Mouse (Mus musculus) cerebellum, postnatal 14 days (tissue): Measurements from ENCODE around the gene Npl.
"Not testable (repeated sequence)": the region's sequence is repeated elsewhere in the genome, so short reads cannot be mapped to it uniquely, and the experiment has no call there.

Experiments used
- DNase-seq, 2 experiments: peaks; one replicate each; pipeline ENCODE4 v3.0.0; 2021; ENCODE audit warnings: mixed read lengths in 2 of 2

Gene Npl

DNA sequence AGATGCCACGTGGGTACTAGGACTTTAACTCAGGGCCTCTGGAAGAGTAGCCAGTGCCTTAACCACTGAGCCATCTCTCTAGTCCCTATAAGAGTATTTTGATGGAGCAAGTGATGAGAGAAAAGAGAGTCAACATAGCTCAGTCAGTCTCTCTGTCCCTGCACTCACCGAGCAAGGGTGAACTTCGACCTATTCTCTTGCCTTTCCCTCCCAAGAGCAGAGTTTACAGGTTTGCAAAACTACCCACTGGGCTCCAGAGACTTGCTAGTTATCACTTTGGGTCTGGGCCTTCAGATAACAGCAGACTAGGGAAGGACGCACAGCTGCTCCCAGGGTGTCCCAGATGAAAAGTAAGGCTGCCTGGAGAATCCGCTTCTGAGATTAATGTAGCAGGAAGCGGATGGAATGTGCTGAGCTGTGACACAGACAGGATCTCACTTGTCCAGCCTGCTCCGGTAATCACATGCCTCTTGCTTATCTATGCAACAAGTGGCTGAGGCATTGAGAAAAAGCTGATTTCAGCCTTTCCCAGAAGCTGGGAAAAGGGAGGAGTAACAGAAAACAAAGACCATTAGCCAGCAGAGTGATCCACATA is 7.0 kb downstream of the Npl start:
- DNase-seq: no peak

DNA sequence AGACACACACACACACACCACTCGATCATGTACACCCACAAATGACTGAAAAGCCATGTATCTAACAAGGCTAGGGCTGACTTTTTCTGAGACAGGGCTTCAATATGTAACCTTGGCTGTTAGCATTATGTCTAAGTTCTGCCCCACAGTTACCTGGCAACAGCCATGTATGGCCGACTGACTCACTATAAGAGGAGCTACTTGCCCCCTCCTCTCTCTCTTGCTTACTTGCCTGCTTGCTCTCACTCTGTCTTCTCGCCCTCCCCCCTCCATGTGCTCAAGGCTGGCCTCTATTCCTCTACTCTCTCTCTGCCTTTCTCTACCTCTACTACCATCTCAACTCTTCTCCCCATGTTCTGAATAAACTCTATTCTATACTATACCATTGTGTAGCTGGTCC is 9.1 kb downstream of the Npl start:
- no peak for DNase-seq

DNA sequence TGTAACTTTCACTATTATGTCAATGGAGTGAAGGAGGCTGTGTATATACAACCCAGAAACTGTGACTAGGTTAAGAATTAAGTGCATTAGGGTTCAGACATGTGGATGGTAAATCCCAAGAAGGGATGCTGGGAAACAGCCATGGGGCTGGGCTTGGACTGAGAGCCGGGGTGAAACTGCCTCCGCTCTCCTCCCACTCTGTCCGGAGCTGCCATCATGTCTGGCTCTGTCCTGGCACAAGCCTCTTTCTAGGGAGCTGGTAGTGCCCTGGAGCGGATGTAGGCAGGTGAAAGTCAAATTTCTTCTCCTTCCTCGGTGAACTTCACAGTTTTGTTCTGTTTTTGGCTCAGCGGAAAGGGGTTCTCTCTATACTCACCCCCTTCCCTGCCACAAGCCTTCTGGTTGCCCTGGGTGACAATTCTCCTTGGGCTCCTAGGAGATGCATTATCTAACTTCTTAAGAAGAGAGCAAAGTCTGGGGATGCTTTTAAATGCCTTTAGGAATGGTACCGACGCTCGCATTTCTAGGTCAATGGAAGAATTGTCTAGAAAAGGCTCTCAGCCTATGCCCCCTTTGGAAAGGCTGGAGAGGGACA is 10.0 kb downstream of the Npl start:
- no peak for DNase-seq

DNA sequence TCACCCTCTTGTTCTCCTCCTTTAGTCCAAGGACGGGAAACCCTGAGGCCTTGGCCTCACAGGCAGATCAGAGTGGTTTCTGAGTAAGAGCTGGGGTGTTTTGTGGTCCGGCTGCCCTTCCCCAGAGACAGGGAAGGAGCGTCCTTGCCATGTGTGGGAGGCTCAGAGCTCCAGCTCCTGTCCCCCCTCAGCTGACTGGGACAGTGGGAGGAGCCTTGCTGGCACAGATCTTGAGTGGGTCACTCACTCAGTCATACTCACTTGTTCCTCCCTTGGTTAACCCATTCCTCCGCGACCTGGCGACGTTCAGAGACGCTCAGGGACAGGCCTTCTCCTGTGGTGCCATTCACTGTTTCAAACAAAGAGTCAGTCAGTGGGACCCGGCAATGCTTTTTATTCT is 14.2 kb downstream of the Npl start:
- DNase-seq: peak; percentile 16 to 17

DNA sequence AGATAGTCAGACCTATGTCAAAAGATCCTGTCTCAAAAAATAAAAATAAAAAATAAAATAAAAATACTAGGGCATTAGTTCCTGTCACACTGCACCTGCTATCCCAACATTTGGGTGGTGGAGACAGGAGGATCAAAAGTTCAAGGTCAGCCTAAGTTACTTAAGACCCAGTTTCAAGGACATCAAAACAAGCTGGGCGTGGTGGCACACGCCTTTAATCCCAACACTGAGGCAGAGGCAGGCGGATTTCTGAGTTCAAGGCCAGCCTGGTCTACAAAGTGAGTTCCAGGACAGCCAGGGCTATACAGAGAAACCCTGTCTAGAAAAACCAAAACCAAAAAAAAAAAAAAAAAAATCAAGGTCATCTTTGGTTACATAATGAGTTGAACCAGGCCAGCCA is 16.9 kb downstream of the Npl start:
- not testable (repeated sequence) for DNase-seq

DNA sequence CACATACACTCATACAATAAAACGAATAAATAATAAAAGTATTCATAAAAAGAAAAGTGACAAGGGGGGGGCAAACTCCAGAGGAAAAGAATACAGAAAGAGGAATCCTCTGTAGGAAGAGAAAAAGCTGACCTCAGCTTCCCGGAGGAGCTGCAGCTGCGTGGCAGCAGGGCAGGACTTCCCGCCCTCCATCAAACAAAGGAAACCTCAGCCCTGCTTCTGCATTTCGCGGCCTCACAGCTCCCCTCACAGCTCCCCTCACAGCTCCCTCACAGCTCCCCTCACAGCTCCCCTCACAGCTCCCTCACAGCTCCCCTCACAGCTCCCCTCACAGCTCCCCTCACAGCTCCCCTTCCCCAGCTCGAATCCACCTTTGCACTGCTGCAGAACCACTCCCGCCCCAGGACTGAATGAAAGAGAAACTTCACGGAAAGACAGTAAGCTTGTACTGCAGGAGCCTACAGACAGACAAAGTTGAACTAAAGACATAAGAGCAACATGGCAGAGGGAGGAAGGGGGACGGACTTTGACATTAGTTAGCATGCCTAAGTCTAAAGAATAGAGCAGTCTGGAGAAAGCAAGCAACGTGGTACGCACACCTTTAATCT is 17.5 kb downstream of the Npl start:
- no peak for DNase-seq

DNA sequence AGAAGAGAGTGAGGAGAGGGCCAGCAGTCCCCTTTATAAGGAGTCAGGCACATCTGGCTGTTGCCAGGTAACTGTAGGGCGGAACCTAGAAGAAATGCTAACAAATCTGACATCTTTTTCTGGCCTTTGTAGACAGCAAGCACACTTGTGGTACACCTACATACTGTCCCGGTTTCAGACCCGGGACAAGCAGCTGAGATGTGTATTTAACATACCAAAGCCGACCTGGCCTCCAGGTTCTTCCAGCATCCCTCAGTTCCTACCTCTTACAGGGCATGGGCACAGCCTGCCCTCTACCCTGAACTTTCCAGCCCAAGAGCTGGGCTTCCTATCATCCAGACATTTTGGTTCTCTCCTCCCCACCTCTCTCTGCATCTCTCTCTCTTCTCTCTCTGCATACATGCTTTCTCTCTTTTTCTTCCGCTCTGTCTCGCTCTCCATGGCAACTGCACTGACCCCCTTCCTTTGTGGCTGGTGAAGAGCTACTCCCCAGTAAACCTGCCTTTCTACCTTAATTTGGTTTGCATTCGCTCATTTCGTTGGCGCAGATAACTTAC is 18.1 kb downstream of the Npl start:
- DNase-seq: no peak

DNA sequence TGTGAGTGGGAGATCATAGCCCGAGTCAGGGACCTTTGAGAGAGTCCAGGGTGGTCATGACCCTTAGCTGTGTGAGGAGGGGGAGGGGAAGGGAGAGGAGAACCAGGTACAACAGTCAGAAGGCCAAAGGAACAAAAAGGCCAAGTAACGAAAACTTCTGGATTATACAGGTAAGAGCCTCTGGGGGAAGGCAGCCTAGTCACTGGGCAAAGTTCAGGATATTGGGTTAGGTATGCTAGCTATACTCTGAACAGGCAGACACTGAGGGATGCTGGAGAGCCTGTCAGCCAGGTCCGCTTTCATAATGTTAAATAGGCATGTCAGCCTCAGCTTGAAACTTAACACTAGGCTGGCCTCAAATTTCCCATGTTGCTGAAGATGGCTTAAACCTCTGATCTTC is 27.7 kb downstream of the Npl start:
- DNase-seq: no peak

DNA sequence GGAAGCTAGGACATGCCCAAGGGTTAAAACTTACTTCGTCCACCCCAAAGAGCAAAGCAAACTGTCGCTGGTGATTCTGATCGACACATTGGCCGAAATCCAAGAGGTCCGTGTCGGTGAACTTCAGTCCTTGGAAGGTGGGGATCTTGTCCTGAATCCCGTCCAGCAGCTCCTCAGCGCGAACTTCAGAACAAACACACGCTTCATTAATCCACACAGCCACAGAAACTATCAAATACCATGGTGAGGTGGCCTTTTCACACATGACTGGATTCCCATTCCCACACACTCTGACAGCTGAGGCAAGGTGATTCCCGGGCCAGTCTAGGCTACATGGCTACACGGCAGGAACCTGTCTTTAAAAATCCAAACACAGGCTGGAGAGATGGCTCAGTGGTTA is 34.5 kb downstream of the Npl start:
- DNase-seq: no peak

DNA sequence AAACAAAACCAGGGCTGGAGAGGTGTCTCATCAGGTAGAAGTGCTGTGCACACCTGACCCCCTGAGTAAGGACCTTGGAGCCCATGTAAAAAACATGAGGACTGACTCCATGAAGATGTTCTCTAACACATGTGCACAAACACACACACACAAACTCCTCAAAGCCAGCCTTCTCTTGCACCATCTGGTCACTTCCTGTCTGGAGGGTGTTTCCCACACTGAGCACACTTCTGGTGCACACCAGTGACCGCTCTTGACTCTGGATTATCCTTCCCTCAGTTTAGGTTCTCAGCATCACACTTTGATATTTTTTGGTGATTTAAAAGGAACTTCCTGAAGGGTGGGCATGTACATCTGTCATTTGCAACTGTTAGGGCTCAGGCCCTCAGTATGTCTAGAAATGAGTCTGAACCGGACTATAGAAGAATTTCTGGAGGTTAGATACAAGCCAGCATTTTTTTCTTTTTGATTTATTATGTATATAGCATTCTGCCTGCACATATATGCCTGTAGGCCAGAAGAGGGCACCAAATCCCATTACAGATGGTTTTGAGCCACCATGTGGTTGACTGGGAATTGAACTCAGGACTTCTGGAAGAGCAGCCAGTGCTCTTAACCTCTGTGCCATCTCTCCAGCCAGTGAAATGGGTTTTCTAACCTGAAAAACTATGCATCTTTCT is 39.4 kb downstream of the Npl start:
- DNase-seq: no peak

DNA sequence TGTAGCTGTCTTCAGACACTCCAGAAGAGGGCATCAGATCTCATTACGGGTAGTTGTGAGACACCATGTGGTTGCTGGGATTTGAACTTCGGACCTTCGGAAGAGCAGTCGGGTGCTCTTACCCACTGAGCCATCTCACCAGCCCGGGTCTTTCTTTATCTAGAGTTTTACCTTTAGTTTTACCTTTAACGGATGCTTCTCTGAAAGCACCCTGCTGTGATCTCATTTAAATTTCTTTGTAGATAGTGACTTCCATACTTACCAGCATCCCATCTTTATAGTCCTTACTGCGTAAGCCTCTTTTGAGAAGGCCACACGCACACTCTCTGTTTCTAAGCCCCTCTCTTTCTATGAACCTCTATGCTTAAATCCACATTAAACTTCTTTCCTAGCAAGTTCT is 40.3 kb downstream of the Npl start:
- DNase-seq: not testable (repeated sequence)

DNA sequence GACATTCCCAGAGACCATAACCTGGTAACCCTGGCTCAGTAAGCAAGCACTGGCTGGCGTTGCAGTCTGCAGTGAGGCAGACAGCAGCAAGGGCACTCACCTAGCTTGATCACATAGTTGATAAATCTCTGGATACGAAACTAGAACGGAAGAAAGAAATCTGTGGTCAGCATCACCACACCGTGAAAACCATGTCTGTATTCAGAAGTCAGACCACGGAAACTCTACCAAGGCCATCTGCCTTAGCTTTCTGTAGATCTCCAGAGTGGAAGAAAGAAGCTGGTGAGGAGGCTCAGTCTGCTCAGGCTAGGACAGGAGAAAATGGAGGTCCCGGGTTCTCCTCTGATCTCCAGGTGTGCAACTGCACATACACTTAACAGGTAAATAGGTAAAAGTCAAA is 40.8 kb downstream of the Npl start:
- no peak for DNase-seq

DNA sequence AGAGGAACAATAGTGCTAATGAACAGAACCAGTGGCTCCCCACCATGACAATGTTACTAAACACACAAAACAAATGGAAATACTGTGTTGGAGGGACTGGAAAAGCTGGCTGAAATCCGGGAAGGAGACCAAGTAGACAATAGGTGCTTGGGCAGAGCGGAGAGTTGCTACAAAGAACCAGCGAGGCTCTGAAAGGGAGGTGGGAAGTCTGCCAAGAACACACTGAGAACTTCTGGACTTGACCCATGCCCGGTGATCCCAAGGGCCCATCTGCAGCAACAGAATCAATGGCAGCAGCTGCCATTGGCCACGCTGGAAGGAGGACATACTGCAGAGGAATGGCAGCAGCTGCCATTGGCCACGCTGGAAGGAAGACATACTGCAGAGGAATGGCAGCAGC is 43.6 kb downstream of the Npl start:
- DNase-seq: peak in 1 of 2 experiments; percentile 26

DNA sequence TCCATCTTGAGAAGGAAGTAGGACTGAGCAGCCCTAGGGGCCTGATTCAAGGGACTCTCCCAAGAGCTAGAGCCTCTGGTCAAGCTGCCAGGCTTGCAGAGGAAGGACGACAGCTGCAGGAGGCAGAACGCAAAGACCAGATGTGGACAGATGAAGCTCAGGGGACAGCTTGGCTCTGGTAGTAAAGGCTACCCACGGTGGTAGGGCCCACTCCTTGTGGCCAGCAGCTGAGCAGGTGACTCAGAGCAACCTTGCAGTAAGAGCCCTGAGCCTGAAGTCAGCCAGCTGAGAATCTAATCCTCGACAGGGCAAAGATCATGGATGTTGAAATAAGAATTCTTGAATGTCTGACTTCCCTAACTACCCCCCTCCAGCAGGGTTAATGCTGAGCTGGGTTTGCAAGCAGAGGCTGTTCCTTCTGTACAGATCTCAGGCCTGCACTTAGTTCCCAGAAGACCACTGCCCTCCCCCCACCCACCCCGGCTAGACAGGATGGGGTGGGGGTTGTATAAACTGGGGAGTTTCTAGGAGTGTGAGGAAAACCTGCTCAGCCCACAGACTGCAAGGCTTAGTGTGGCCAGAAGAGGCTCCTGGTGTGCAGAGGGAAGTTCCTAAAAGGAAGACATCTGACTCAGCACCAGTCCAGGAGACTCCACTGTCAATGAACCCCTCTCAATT is 48.1 kb downstream of the Npl start:
- no peak for DNase-seq

DNA sequence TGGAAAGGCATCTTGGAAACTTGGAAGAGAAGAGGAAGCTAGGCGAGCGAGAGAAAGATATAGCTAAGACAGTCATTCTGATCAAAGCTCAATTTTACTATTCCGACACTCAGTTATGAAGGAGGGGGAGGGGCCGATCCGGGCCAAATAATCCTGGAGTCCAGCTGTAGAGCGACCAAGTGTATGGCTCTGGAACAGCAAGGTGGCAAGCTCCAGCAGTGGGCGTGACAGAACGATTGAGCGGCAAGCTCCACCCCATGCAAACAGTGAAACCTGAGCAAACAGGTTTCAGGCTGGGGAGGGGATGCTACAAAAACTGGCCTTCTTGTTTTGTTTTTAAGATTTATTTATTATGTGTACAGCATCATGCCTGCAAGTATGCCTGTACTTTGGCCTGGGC is 49.8 kb downstream of the Npl start:
- no peak for DNase-seq

DNA sequence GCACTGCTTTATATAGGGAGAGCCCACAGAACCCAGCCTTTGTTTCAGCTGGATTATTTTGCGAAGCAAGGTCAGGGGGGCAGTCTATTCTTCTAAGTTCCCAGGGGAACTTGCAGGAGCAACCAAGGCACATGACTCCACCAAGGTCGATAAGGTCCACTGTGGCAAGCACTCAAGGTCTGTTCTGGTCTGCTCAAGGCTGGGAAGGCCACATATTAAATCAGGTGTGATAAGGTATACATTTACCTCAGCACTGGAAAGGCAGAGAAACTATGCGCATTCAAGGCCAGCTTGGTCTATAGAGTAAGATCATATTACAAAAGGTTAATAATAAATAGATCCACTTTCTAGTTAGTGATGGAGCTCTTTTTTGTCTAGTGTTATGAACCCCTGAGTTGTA is 53.8 kb downstream of the Npl start:
- no peak for DNase-seq

DNA sequence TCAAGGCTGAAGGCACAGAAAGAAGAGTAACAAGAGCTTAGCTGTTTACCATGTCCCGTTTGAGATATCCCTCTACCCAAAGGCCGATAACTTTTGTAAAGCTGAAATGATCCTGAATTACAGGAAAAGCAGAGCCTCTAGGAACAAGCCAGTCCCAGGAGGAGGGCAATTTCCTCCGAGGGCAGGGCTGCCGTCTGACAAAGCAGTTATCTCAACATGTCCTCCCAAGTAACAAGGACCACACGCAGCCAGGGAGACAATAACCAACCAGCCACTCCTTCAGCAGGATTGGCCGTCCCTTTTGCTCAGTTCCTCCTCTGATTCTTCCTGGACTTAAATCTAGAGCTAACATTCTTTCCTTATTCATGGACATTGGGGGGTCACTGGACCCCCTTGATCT is 55.9 kb downstream of the Npl start:
- no peak for DNase-seq

DNA sequence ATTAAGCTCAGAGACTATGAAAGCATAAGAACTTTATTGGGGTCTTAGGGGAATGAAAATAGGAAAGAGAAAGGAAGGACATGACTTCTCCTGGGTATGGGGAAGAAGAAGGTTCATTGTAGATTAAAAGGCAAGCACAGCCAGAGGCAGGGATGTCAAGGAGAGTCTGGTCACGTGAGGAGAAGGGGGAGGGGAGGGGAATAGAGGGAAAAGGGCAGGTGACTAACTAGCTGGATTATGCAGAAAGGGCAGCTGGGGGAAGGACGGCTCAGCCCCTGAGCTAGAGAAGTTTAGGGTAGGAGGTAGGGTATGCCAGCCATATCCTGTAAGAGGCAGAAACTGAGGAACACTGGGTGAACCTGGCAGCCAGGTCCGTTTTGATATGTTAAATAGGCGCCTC is 56.5 kb downstream of the Npl start:
- no peak for DNase-seq

DNA sequence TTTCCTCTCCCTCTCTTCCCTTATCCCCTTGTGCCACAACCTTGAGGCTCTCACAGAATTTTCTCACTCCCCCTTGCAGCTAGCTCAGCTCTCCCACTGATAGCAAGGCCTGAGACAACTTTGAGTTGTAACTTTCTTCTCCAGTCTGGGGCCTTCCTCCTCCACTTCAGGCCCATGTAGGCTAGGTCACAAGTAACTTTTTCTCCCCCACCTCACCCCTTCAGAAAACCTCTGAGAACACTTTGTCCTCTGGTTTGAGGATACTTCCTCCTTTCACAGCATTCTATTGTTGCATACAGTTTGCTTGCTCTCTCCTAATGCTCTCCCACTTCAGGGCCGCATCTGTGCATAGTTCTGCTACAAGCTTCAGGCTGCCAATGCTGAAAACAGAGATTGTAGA is 58.0 kb downstream of the Npl start:
- DNase-seq: no peak

DNA sequence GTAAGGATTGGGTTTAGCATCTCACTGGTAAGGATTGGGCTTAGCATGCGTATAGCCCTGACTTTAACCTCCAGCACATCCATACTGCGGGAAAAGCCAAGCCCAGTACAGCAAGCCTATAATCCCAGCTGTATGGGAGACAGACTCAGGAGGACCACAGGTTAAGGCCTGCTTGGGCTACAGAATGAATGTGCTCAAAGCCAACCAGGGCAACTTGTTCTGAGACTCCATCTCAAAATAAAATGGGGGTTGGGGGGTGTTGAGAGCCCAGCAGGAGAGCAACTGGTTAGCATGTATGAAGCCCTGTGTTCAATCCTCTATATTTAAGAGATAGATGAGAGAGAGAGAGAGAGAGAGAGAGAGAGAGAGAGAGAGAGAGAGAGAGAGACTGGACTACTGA is 58.5 kb downstream of the Npl start:
- no peak for DNase-seq

DNA sequence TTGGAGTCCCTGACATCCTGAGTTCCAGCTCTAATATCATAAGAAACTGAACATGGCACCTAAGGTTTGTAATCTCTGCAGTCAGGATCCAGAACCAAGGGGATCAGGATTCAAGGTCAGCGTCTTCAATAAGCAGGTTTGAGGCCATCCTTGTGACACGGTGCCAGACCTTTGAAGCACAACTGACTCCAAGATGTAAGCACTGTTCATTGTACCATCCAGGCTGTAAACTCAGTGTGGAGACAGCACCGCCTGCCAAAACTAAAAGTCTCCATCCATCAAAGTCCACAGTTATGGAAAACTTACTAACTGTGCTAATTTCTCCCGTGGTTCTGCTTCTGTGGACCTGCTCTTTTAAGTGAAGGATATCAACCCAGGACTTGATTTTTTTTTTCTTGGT is 59.9 kb downstream of the Npl start:
- DNase-seq: no peak

DNA sequence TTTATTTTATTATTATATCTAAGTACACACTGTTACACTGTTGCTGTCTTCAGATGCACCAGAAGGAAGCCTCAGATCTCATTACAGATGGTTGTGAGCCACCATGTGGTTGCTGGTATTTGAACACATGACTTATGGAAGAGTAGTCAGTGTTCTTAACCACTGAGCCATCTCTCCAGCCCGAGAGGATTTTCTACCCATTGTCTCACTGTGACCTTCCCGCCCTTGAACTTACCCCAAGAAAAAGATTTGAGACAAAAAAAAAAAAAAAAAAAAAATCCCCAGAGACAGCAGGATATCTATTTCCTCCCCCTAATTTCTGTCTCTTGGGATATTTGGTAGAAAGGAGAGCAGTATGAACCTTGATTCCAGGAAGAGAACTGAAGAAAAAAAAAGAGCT is 60.3 kb downstream of the Npl start:
- DNase-seq: no peak

DNA sequence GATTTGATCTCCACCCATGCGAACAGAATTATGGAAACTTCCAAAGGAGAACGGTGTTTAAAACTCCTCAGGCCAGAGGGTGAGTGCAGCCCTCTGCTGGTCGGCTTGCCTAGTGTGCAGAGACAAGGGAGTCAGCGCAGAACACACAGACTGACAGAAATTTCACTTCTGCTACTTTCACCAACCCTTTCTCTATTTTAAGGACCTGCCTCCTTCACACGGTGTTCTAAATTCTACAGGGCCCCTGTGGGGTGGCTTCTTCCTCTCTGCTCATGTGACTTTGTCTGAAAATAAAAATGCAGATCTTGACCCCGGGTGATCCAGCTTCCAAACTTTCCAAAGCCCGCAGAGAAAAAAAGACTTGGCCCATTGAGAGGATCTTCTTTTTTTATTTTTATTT is 60.7 kb downstream of the Npl start:
- DNase-seq: peak in 1 of 2 experiments; percentile 13
